Mouse (Mus musculus) bone marrow, adult 2 months (tissue): ENCODE results near the gene Fbxl22.

Experiments
- CTCF ChIP-seq: fragments of 200-500 bp; IDR thresholded peaks from 2 replicates; pipeline ENCODE4 v1.5.1; 2011; ENCODE audit warnings: low read length, control low read depth; ENCODE audit not compliant: control insufficient read depth, insufficient read depth
- POLR2A ChIP-seq: fragments of 200-500 bp; IDR thresholded peaks from 2 replicates; pipeline ENCODE4 v1.6.1; 2011; ENCODE audit warnings: low read depth, mild to moderate bottlenecking, control low read depth, low read length, borderline replicate concordance; ENCODE audit not compliant: control insufficient read depth

DNA sequence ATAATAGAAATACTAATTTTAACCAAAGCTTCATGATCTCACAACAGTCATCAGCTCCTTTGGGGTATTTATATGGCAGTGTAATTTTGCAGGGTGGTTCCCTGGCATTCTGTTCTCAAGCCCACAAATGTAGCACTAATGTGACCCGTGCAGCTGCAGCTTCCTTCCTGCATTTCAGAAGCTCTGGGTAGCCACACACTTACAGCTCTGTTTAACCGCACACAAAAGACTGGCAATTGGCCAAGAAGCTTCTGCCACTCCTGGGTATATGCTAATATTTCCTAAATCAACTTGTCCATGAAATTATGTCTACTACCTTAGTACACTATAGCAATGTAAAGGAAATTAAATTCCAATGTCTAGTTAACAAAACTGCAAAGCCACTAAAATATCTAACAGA, 45.9 kb upstream of the Fbxl22 start:
- TF ChIP-seq CTCF (no peak), POLR2A (no peak)
